Mouse (Mus musculus) hindbrain, embryonic 13.5 days (tissue): ENCODE data around the gene Arhgap32. TPM values are rescaled to one million over a fixed set of nuclear protein-coding genes. Genes with fewer than 3 reads are reported as not detected.
"Not testable (repeated sequence)": the region's sequence is repeated elsewhere in the genome, so short reads cannot be mapped to it uniquely, and the experiment has no call there.

ENCODE experiments used
- ATAC-seq: fragments of 200-750 bp; cut with Nextera tagmentation; 2 replicates; pipeline ENCODE4 v1.8.0; 2017; ENCODE audit warnings: moderate TSS enrichment; ENCODE audit not compliant: low FRiP score
- H3K27ac ChIP-seq: fragments of 300-500 bp; sonication (generic); 2 replicates; pipeline ENCODE4 v1.5.1; 2015; ENCODE audit warnings: inconsistent platforms, mild to moderate bottlenecking, moderate library complexity
- H3K27me3 ChIP-seq: fragments of 300-500 bp; sonication (generic); 2 replicates; pipeline ENCODE4 v1.6.1; 2015; ENCODE audit warnings: mild to moderate bottlenecking, inconsistent platforms
- H3K36me3 ChIP-seq: fragments of 300-500 bp; sonication (generic); 2 replicates; pipeline ENCODE4 v1.6.1; 2015; ENCODE audit warnings: mild to moderate bottlenecking, inconsistent platforms
- H3K4me1 ChIP-seq: fragments of 300-500 bp; sonication (generic); replicated peaks from 2 replicates; pipeline ENCODE4 v1.6.1; 2015; ENCODE audit warnings: inconsistent platforms
- H3K4me2 ChIP-seq: fragments of 300-500 bp; sonication (generic); 2 replicates; pipeline ENCODE4 v1.6.1; 2015; ENCODE audit warnings: inconsistent platforms, mild to moderate bottlenecking, moderate library complexity
- H3K4me3 ChIP-seq: fragments of 300-500 bp; sonication (generic); 2 replicates; pipeline ENCODE4 v1.5.1; 2015; ENCODE audit warnings: mild to moderate bottlenecking, inconsistent platforms
- H3K9ac ChIP-seq: fragments of 300-500 bp; sonication (generic); 2 replicates; pipeline ENCODE4 v1.6.1; 2015; ENCODE audit warnings: mild to moderate bottlenecking, inconsistent platforms
- H3K9me3 ChIP-seq: fragments of 300-500 bp; sonication (generic); 2 replicates; pipeline ENCODE4 v1.6.1; 2016; ENCODE audit warnings: inconsistent platforms
- WGBS: fragments of 180-500 bp; shearing (Covaris S2); methylation state at CpG from one replicate; pipeline ENCODE4 v1.1.7; 2015; 5-methylcytosine and 5-hydroxymethylcytosine counted together
- polyA plus RNA-seq: library from polyadenylated mRNA; unstranded; fragments of >200 nt; fragmentation: Nextera tagmentation; extraction: Ambion mirVana; gene quantifications from 2 replicates; pipeline ENCODE4 v1.2.1, GENCODE M21; 2015

Gene Arhgap32
- polyA plus RNA-seq, 1 experiment from 2014 or later = 10.7 TPM

GRCm38 (mm10) chr9:32142834-32143233 lies 26.9 kb downstream of the Arhgap32 start:
- H3K27ac ChIP-seq = no peak overlapping the region

DNA sequence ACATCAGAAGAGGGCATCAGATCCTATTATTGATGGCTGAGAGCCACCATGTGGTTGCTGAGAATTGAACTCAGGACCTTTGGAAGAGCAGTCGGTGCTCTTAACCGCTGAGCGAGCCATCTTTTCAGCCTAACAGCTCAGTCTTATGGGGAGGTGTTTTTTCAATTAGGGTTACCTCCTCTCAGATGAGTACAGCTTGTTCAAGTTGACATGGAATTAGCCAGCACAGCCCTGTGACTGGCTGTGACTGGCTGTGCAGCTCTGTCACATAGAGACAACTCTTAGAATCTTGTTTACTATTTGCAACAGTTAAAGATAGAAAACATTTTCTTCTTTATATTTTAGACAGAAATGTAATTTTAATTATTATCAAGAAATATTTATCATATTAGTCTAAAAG lies 27.5 kb downstream of the Arhgap32 start:
- H3K27ac ChIP-seq = no peak overlapping the region
- no peak for ATAC-seq
- H3K4me3 ChIP-seq = no peak overlapping the region
- H3K9ac ChIP-seq = no peak overlapping the region
- peaks cover 9% of the 10 kb centered on the region for H3K4me1 ChIP-seq
- H3K36me3 ChIP-seq = no peaks in the 10 kb centered on the region
- 90% methylated on average over 3 of the region's 3 CpGs for WGBS
- H3K4me2 ChIP-seq = no peak overlapping the region
- H3K9me3 ChIP-seq = no peaks in the 10 kb centered on the region
- no peaks in the 10 kb centered on the region for H3K27me3 ChIP-seq

More at GRCm38 (mm10) chr9:32142834-32143233, 26.9 kb downstream of the Arhgap32 start:
- no peak overlapping the region for H3K9ac ChIP-seq
- H3K27me3 ChIP-seq = no peaks in the 10 kb centered on the region
- H3K36me3 ChIP-seq = no peaks in the 10 kb centered on the region
- H3K9me3 ChIP-seq = no peaks in the 10 kb centered on the region
- no peak overlapping the region for H3K4me3 ChIP-seq
- H3K4me2 ChIP-seq = no peak overlapping the region
- WGBS = 67% methylated on average over 3 of the region's 3 CpGs
- H3K4me1 ChIP-seq = peaks cover 9% of the 10 kb centered on the region
- ATAC-seq = no peak

DNA sequence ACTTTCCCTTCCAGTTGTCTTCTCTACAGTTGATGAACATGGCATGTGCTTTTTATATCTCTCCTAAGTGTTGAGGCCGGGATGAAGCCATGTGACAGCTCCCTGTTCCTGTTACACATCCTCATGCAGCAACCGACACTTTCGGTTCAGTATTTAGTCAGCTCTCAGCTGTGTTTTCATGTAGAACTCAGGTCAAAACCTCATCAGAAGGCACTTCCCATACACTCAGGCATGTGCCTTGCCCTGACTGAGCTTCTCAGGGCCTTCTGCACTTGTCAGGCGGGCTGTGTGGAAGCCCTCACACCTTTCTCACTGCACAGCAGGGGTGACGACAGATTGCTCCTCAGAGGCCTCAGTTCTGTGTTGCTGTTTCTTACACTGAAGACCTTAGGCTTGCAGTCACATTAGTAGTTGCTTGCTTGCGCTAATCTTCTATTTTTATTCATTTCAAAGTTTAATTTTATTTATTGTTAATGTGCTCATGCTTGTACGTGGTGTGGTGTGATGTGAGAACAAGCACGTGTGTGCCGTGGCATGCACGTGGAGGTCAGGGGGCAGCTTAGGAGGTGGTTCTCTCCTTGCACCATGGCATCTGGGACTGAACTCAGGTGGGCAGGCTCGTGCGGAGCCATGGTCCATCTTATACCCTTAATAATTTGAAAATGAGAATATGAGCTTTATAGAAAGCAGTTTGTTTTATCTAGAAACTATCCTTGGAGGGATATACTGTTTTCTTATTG lies 30.5 kb downstream of the Arhgap32 start:
- 73% methylated on average over 12 of the region's 12 CpGs for WGBS
- Histone ChIP-seq H3K36me3 (no peaks in the 10 kb centered on the region), H3K4me1 (peaks cover 9% of the 10 kb centered on the region), H3K4me2 (no peak overlapping the region), H3K9me3 (no peaks in the 10 kb centered on the region), H3K9ac (no peak overlapping the region), H3K27ac (no peak overlapping the region), H3K27me3 (no peaks in the 10 kb centered on the region), H3K4me3 (no peak overlapping the region)
- ATAC-seq = no peak

GRCm38 (mm10) chr9:32149241-32149640 lies 33.3 kb downstream of the Arhgap32 start:
- ATAC-seq = no peak
- H3K4me1 ChIP-seq = peaks cover 9% of the 10 kb centered on the region
- H3K27ac ChIP-seq = no peak overlapping the region
- 82% methylated on average over 3 of the region's 3 CpGs for WGBS
- H3K9ac ChIP-seq = no peak overlapping the region
- H3K4me3 ChIP-seq = no peak overlapping the region
- H3K4me2 ChIP-seq = no peak overlapping the region
- H3K36me3 ChIP-seq = no peaks in the 10 kb centered on the region
- H3K27me3 ChIP-seq = no peaks in the 10 kb centered on the region
- H3K9me3 ChIP-seq = no peaks in the 10 kb centered on the region

DNA sequence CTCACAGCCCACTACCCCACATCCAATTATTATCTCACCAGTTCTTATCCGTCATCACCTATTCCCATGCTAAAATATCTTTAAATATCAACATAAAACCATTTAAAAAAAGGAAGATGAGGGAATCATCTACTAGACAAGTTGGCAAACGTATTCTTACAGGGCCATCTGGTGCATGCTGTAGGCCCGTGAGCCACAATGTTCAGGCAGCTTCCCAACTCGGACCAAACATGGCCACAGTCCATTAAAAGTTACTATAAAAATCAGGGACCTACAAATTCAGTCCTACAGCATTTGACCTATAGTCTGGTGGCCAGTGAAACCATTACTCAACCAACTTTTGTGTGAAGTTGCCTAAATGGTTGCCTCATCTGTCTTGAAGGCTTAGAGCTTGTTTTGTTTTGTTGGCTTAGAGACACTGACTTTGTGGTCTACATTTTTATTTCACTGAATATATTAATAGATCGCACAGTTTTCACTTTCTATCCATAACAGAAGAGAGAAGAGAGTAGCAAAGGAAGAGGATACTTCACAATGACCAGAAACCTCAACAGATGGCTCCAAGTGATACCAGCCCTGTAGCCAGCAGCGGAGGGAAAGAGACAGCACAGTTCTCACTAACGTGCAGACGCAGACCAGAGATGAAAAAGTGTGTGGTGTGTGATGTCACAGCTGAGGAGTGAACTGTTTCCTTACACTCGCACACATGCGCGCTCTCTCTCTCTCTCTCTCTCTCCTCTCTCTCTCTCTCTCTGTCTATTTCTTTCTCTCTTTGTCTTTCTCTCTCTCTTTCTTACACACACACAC lies 34.1 kb downstream of the Arhgap32 start:
- peaks cover 9% of the 10 kb centered on the region for H3K4me1 ChIP-seq
- no peak overlapping the region for H3K9ac ChIP-seq
- no peaks in the 10 kb centered on the region for H3K27me3 ChIP-seq
- no peaks in the 10 kb centered on the region for H3K36me3 ChIP-seq
- ATAC-seq = no peak
- WGBS = 90% methylated on average over 11 of the region's 11 CpGs
- no peak overlapping the region for H3K27ac ChIP-seq
- H3K9me3 ChIP-seq = no peaks in the 10 kb centered on the region
- no peak overlapping the region for H3K4me2 ChIP-seq
- H3K4me3 ChIP-seq = no peak overlapping the region

- H3K4me2 ChIP-seq = no peak overlapping the region
- H3K27me3 ChIP-seq = no peaks in the 10 kb centered on the region
- H3K27ac ChIP-seq = no peak overlapping the region
- H3K4me3 ChIP-seq = no peak overlapping the region
- H3K4me1 ChIP-seq = no peaks in the 10 kb centered on the region
- H3K9me3 ChIP-seq = no peaks in the 10 kb centered on the region
- H3K36me3 ChIP-seq = no peaks in the 10 kb centered on the region
- no peak for ATAC-seq
- 88% methylated on average over 3 of the region's 3 CpGs for WGBS
- H3K9ac ChIP-seq = no peak overlapping the region
Observed at GRCm38 (mm10) chr9:32154727-32155371, 38.9 kb downstream of the Arhgap32 start.

DNA sequence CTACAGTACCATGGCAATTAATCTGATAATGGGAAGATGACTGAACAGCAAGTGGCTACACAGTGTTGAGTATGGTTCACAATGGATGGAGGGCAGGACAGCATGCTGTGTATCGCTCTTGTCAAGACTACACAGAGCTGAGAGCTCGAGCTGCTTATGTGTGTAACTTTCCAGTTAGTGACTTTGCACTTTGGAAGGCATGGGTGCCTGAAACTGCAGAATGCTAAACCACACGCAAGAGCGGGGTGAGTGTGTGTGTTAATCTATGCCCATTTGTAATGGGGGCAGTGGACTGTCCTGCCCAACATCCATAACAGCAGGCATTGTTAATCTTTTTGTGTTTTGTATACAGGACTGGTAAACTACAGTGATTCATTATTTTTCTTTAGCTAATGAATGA lies 40.8 kb downstream of the Arhgap32 start:
- WGBS = 75% methylated on average over 4 of the region's 4 CpGs
- no peaks in the 10 kb centered on the region for H3K4me1 ChIP-seq
- no peak overlapping the region for H3K4me3 ChIP-seq
- no peaks in the 10 kb centered on the region for H3K36me3 ChIP-seq
- no peak overlapping the region for H3K27ac ChIP-seq
- H3K9me3 ChIP-seq = no peaks in the 10 kb centered on the region
- ATAC-seq = no peak
- no peak overlapping the region for H3K9ac ChIP-seq
- H3K27me3 ChIP-seq = no peaks in the 10 kb centered on the region
- no peak overlapping the region for H3K4me2 ChIP-seq

GRCm38 (mm10) chr9:32157201-32157600 lies 41.3 kb downstream of the Arhgap32 start:
- no peak overlapping the region for H3K9ac ChIP-seq
- H3K27ac ChIP-seq = no peak overlapping the region
- no peak overlapping the region for H3K4me3 ChIP-seq
- H3K4me2 ChIP-seq = no peak overlapping the region
- H3K27me3 ChIP-seq = no peaks in the 10 kb centered on the region
- WGBS = 78% methylated on average over 3 of the region's 3 CpGs
- H3K4me1 ChIP-seq = no peaks in the 10 kb centered on the region
- no peaks in the 10 kb centered on the region for H3K36me3 ChIP-seq
- no peak for ATAC-seq
- no peaks in the 10 kb centered on the region for H3K9me3 ChIP-seq

- no peak overlapping the region for H3K4me2 ChIP-seq
- H3K27me3 ChIP-seq = no peaks in the 10 kb centered on the region
- ATAC-seq = peak; percentile 88
- H3K4me1 ChIP-seq = 0 out of 2 replicates have a peak, but pooled peaks cover 3% of the 10 kb centered on the region
- H3K9ac ChIP-seq = no peak overlapping the region
- WGBS = 27% methylated on average over 3 of the region's 3 CpGs
- H3K9me3 ChIP-seq = no peaks in the 10 kb centered on the region
- H3K36me3 ChIP-seq = no peaks in the 10 kb centered on the region
- no peak overlapping the region for H3K4me3 ChIP-seq
- H3K27ac ChIP-seq = no peak overlapping the region
Observed at GRCm38 (mm10) chr9:32158837-32159543, 43.1 kb downstream of the Arhgap32 start.

GRCm38 (mm10) chr9:32159724-32160123 lies 43.8 kb downstream of the Arhgap32 start:
- 79% methylated on average over 3 of the region's 3 CpGs for WGBS
- H3K4me1 ChIP-seq = 0 out of 2 replicates have a peak, but pooled peaks cover 3% of the 10 kb centered on the region
- H3K9ac ChIP-seq = no peak overlapping the region
- no peaks in the 10 kb centered on the region for H3K27me3 ChIP-seq
- no peaks in the 10 kb centered on the region for H3K9me3 ChIP-seq
- H3K4me2 ChIP-seq = no peak overlapping the region
- H3K27ac ChIP-seq = no peak overlapping the region
- H3K36me3 ChIP-seq = no peaks in the 10 kb centered on the region
- H3K4me3 ChIP-seq = no peak overlapping the region
- no peak for ATAC-seq

- H3K27ac ChIP-seq = no peak overlapping the region
- 86% methylated on average over 2 of the region's 2 CpGs for WGBS
Observed at GRCm38 (mm10) chr9:32162792-32163191, 46.9 kb downstream of the Arhgap32 start.

DNA sequence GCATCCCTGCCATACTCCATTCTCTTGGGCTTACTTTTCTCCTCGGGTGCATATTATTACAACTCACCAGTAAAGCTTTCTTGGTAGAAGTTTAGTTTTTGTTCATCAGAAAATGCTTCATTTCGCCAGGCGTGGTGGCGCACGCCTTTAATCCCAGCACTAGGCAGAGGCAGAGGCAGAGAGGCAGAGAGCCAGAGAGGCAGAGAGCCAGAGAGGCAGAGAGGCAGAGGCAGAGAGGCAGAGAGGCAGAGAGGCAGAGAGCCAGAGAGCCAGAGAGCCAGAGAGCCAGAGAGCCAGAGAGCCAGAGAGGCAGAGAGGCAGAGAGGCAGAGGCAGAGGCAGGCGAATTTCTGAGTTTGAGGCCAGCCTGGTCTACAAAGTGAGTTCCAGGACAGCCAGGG lies 47.9 kb downstream of the Arhgap32 start:
- WGBS = 83% methylated on average over 6 of the region's 6 CpGs
- H3K9ac ChIP-seq, H3K27me3 ChIP-seq, H3K4me2 ChIP-seq, H3K36me3 ChIP-seq, H3K4me3 ChIP-seq, ATAC-seq, H3K27ac ChIP-seq, H3K9me3 ChIP-seq, H3K4me1 ChIP-seq: not testable (repeated sequence)

More at GRCm38 (mm10) chr9:32162792-32163191, 46.9 kb downstream of the Arhgap32 start:
- Histone ChIP-seq H3K36me3 (peaks cover 4% of the 10 kb centered on the region; the same call in 1 of the 2 replicates), H3K4me1 (0 out of 2 replicates have a peak, but pooled peaks cover 3% of the 10 kb centered on the region), H3K9ac (no peak overlapping the region), H3K4me2 (no peak overlapping the region), H3K9me3 (no peaks in the 10 kb centered on the region), H3K27me3 (no peaks in the 10 kb centered on the region), H3K4me3 (no peak overlapping the region)
- ATAC-seq = no peak
